ENCODE assay signal across 8 mouse cellular contexts in genomic region chr9:50855780-50856179, GRCm38 (mm10). TPM values are rescaled to one million over a fixed set of nuclear protein-coding genes. Genes with fewer than 3 reads are reported as not detected.
A peak's percentile ranks its signal among the peaks of the same experiment; 100 is the strongest.
DNase-seq lines count a peak whose midpoint lies in the region; ATAC-seq and TF ChIP-seq lines count a peak whose summit lies in the region.

No protein-coding gene starts in this region.

- peak overlapping the region; percentile 89 for H3K27ac ChIP-seq in kidney, embryonic 16.5 days (ENCODE audit: low read length)
- peak overlapping the region; percentile 90 for H3K27ac ChIP-seq in embryonic facial prominence, embryonic 13.5 days
- H3K27ac ChIP-seq in intestine, embryonic 14.5 days (ENCODE audit: low read depth) = peak overlapping the region; percentile 69
- peak overlapping the region; percentile 73; the same call in 1 of the 2 replicates for H3K27ac ChIP-seq in midbrain, postnatal 0 days (ENCODE audit: low read depth, low read length)

- no peaks in the 10 kb centered on the region for H3K27me3 ChIP-seq in kidney, embryonic 16.5 days (ENCODE audit: insufficient read depth, low read length)
- H3K27me3 ChIP-seq in embryonic facial prominence, embryonic 13.5 days = no peaks in the 10 kb centered on the region
- H3K27me3 ChIP-seq in intestine, embryonic 14.5 days (replicated peaks; ENCODE audit: control insufficient read depth, insufficient read depth, low read length) = no peaks in the 10 kb centered on the region
- H3K27me3 ChIP-seq in midbrain, postnatal 0 days (ENCODE audit: insufficient read depth, low read length) = no peaks in the 10 kb centered on the region

- peak overlapping the region; percentile 86; the same call in 1 of the 2 replicates for H3K4me3 ChIP-seq in kidney, embryonic 16.5 days (ENCODE audit: low read length)
- H3K4me3 ChIP-seq in embryonic facial prominence, embryonic 13.5 days = peak overlapping the region; percentile 89
- H3K4me3 ChIP-seq in intestine, embryonic 14.5 days (ENCODE audit: low read depth, low read length) = peak overlapping the region; percentile 82; the same call in 1 of the 2 replicates
- peak overlapping the region; percentile 81 for H3K4me3 ChIP-seq in midbrain, postnatal 0 days (ENCODE audit: low read depth, low read length)

- no peaks in the 10 kb centered on the region for H3K9me3 ChIP-seq in kidney, embryonic 16.5 days (ENCODE audit: low read length)
- H3K9me3 ChIP-seq in embryonic facial prominence, embryonic 13.5 days = no peaks in the 10 kb centered on the region
- no peaks in the 10 kb centered on the region for H3K9me3 ChIP-seq in intestine, embryonic 14.5 days (ENCODE audit: control insufficient read depth, low read length)
- H3K9me3 ChIP-seq in midbrain, postnatal 0 days (ENCODE audit: low read length) = no peaks in the 10 kb centered on the region

- ATAC-seq in kidney, embryonic 16.5 days (ENCODE audit: low FRiP score, low TSS enrichment) = no peak
- ATAC-seq in embryonic facial prominence, embryonic 13.5 days (ENCODE audit: insufficient number of reproducible peaks, insufficient read depth, low FRiP score, low TSS enrichment, low read depth) = no peak
- ATAC-seq in intestine, embryonic 14.5 days (replicated peaks; ENCODE audit: low FRiP score, low TSS enrichment, low read depth) = no peak
- ATAC-seq in midbrain, postnatal 0 days (ENCODE audit: low FRiP score) = no peak

- H3K4me1 ChIP-seq in kidney, embryonic 16.5 days (ENCODE audit: insufficient read depth, low read length) = peaks cover 29% of the 10 kb centered on the region
- peaks cover 34% of the 10 kb centered on the region for H3K4me1 ChIP-seq in embryonic facial prominence, embryonic 13.5 days
- H3K4me1 ChIP-seq in intestine, embryonic 14.5 days (replicated peaks; ENCODE audit: control insufficient read depth, insufficient read depth, low read length) = peaks cover 13% of the 10 kb centered on the region
- 0 out of 2 replicates have a peak, but pooled peaks cover 2% of the 10 kb centered on the region for H3K4me1 ChIP-seq in midbrain, postnatal 0 days (ENCODE audit: insufficient read depth, low read length)

- H3K4me2 ChIP-seq in kidney, embryonic 16.5 days (replicated peaks; ENCODE audit: low read depth, low read length) = peak overlapping the region; percentile 75
- H3K4me2 ChIP-seq in embryonic facial prominence, embryonic 13.5 days = peak overlapping the region; percentile 67
- peak overlapping the region; percentile 87 for H3K4me2 ChIP-seq in intestine, embryonic 14.5 days (ENCODE audit: low read length)
- H3K4me2 ChIP-seq in midbrain, postnatal 0 days (ENCODE audit: low read depth, low read length, poor library complexity, severe bottlenecking) = peak overlapping the region; percentile 93

- WGBS in kidney, embryonic 16.5 days = 63% methylated on average over 5 of the region's 5 CpGs
- WGBS in embryonic facial prominence, embryonic 13.5 days = 64% methylated on average over 5 of the region's 5 CpGs
- WGBS in intestine, embryonic 14.5 days = 67% methylated on average over 5 of the region's 5 CpGs
- WGBS in midbrain, postnatal 0 days = 75% methylated on average over 5 of the region's 5 CpGs

- H3K36me3 ChIP-seq in kidney, embryonic 16.5 days (ENCODE audit: insufficient read depth, low read length) = peaks cover 20% of the 10 kb centered on the region
- H3K36me3 ChIP-seq in embryonic facial prominence, embryonic 13.5 days = peaks cover 18% of the 10 kb centered on the region
- peaks cover 16% of the 10 kb centered on the region for H3K36me3 ChIP-seq in intestine, embryonic 14.5 days (ENCODE audit: control insufficient read depth, insufficient read depth, low read length)
- H3K36me3 ChIP-seq in midbrain, postnatal 0 days (ENCODE audit: insufficient read depth, low read length) = peaks cover 5% of the 10 kb centered on the region; the same call in 1 of the 2 replicates

- peak overlapping the region; percentile 70 for H3K9ac ChIP-seq in kidney, embryonic 16.5 days (replicated peaks; ENCODE audit: low read length)
- peak overlapping the region; percentile 85 for H3K9ac ChIP-seq in embryonic facial prominence, embryonic 13.5 days
- peak overlapping the region; percentile 69; the same call in 1 of the 2 replicates for H3K9ac ChIP-seq in intestine, embryonic 14.5 days (ENCODE audit: low read length)
- H3K9ac ChIP-seq in midbrain, postnatal 0 days (replicated peaks; ENCODE audit: low read length, poor library complexity, severe bottlenecking) = no peak overlapping the region

- TF ChIP-seq CTCF in midbrain, postnatal 0 days (IDR thresholded peaks at IDR 0.05) = no peak

- no peak for DNase-seq in kidney, postnatal 36 days
- DNase-seq in intestine, embryonic 14.5 days (ENCODE audit: low spot score) = no peak
- DNase-seq in midbrain, postnatal 0 days (ENCODE audit: low spot score) = no peak
- no peak for DNase-seq in ovary, postnatal 36 days (ENCODE audit: low spot score)
- no peak for DNase-seq in frontal cortex, postnatal 10 days (ENCODE audit: low spot score in 2 of 2)
- DNase-seq in lung, postnatal 14 days = no peak

RNA-seq across cellular contexts. Expression of gene Ppp2r1b, which starts 10.7 kb away (rescaled TPM):
- 74.6 and 77.0 TPM in 2 replicates for polyA plus RNA-seq in kidney, embryonic 16.5 days (2015; fragmentation: Nextera tagmentation; extraction: Ambion mirVana)
- 72.2 and 75.3 TPM in 2 replicates for polyA plus RNA-seq in embryonic facial prominence, embryonic 13.5 days (2015; fragmentation: Nextera tagmentation; extraction: Ambion mirVana)
- polyA plus RNA-seq in intestine, embryonic 14.5 days (2014; fragmentation: Nextera tagmentation; extraction: Ambion mirVana) = 73.9 and 80.8 TPM in 2 replicates
- 14.8 and 17.0 TPM in 2 replicates for total RNA-seq in midbrain, postnatal 0 days (2014; rRNA removed)
- 27.9 and 30.2 TPM in 2 replicates for polyA plus RNA-seq in midbrain, postnatal 0 days (2015; fragmentation: Nextera tagmentation; extraction: Ambion mirVana)
